Mouse (Mus musculus) urinary bladder, postnatal 36 days (tissue): ENCODE data around the gene 1110017D15Rik.
"Not testable (repeated sequence)": the region's sequence is repeated elsewhere in the genome, so short reads cannot be mapped to it uniquely, and the experiment has no call there.

ENCODE experiments used
- DNase-seq, 2 experiments: peaks; one replicate each; pipeline ENCODE4 v3.0.0; 2022; ENCODE audit warnings: low spot score in 2 of 2, mixed read lengths in 1 of 2

Gene 1110017D15Rik

DNA sequence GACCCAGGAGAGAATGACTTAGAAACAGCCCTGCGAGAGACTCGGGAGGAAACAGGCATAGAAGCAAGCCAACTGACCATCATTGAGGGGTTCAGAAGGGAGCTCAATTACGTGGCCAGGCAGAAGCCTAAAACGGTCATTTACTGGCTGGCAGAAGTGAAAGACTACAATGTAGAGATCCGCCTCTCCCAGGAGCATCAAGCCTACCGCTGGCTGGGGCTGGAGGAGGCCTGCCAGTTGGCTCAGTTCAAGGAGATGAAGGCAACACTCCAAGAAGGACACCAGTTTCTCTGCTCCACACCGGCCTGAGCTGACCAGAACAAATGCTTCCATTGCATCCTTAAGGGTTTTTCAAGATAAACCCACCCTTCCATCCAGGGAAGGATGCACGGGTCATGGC, 36.9 kb downstream of the 1110017D15Rik start:
- DNase-seq: peak; percentile 40 to 81

DNA sequence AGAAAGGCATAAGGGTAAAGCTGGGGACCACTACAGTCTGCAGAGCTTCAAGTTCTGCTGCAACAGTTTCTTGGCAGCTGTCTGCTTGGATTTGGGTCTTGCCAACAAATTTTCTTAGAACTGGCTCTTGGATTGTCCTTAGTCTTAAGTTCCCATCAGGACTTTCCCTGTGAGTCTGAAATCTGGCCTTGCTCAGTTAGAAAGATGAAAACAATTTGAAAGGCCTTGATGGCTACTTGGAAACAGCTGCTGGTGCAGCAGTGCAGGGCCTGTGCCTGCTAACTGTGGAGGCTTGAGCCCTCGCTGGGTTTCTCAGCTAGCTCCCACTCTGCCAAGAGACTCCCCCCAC, 37.7 kb downstream of the 1110017D15Rik start:
- DNase-seq: peak in 1 of 2 experiments; percentile 40

DNA sequence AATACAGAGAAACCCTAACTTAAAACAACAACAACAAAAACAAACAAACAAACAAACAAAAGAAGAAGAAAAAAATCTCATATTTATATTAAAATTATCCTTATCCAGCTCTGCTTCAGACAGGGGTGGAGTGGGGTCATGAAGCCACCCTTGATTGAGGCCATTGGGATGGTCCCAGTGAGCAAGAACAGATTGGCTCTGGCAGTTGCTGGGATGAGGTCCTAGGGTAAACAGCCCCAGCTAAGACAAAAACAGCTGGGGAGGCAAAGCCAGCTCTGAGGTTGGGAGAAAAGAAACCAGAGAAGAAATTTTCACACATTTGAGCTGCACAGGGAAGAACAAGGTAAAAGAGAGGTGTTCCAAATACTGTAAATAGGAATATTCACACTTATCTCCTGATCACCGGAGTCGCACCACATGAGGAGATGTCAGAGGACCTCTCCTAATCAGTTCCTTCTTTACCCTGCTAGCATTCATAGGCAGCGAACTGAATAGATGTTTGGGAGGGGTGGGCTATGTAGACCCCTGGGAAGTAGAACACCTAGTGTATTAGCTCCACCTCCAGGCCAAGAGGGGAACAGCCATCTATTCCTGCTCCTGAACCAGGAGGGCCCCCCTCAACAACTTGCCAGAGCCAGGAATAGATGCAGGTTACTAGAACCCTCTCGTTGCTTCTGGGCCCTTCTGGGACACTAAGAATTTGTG, 38.2 kb downstream of the 1110017D15Rik start:
- no peak for DNase-seq

DNA sequence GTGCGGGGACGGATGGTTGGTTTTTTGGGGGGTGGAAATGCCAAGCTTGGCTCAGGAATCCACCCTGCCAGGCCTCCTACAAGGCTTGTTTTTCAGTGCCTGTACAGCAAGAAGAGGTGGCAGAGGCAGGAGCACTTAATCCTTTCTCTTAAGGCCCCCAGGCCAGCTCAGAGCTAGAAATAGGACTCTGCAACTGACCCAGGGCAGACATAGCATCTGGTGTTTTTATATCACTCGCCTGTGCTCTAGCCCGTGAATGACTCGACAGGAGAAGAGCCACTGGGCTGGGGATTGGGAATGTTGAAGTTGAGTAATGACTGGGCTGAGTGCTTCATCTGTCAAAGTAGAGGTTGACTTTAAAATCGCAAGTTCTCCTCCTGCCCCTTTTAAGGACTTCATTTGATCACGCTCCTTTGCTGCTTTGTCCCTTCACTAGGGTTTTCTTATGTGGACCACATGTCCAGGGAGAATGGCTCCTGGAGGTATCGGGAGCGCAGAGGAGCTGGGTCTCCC, 39.4 kb downstream of the 1110017D15Rik start:
- no peak for DNase-seq

DNA sequence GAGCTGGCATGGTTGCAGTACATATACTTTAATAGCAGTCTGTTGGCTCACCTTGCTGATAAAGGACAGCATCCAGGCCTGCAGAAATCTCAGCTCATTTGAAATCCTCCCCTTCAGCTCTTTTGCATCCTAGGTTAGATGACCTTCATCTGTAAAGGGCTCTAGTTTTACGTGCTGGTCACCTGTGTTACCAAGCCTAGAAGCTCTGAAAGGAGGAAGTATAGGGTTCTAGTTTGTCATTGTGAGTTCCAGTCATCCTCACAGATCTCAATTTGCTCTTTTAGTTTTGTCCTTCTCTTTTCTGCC, 45.8 kb downstream of the 1110017D15Rik start:
- no peak for DNase-seq

DNA sequence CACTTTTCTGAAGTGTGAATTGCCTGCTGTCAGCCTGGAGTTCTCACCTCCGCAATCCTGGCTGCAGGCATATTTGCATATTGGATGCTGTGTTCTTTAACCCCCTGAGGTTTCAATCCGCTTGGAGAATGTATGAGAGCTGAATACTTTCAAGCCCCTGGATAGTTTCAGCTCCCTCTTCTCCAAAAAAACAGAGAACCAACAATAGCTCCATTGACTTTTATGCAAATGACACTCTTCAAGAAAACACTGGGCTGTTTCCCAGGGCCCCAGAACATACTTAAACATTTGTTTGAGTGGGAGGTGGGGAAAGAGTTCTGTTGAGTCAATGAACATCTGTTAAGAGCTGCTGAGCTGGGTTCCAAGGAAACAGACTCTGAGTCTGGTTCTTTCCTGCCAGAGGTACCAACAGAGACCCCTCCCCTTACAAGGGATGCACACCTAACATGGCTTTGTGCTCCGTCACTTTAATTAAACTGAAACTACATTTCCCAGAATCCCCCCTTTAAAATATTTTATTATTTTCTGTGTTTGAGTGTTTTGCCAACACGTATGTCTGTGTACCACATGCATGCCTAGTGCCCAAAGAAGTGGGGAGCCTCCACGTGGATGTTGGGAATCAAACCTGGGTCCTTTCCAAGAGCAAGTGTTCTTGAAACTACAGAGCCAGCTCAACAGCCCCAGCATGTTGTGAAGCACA, 46.3 kb downstream of the 1110017D15Rik start:
- DNase-seq: no peak

DNA sequence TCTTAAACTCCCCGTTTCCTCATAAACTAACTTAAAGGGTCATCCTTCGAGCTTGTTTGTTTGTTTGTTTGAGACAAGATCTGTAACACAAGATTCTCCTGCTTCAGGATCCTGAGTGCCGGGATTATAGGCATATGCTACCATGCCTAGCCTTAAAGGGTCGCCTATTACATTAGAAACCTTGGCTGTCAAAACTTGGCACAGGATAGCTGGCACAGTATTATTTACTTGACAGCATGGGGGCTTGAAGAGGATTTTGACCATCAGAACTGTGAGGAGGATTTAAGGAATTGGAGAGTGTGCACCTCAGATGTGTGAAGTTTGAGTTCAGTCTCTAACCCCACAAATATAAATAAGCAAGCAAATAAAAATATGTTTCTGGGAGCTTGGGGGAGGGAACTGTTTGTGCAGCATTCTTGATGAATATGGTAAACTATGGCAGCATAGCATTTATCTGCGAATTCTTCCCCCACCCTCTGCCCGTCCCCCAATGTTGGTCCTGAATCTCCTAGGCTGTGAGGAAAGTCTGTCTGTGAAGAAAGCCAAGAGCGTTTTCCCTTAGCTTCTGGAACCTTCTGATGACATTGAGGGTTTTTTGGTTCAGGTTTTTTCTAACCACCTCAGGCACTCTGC, 47.0 kb downstream of the 1110017D15Rik start:
- no peak for DNase-seq

DNA sequence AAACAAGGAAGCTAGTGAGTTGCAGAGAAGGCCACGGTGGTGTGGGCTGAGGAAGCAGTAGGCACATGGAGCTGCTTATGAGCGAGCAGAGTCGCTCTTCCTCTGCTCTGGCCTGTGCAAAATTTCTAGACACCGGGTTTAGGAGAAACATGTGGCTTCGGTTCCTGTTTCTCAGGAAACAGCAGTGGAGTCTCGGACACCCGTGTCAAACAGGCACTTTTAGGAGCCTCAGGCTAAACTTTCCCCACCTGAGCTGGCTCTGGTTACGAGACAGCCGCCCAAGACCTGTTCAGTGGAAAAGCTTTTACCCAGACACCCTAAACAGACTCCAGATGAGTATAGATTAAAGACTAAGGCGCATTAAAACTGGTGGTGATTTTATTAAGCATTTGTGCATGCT, 47.9 kb downstream of the 1110017D15Rik start:
- no peak for DNase-seq

DNA sequence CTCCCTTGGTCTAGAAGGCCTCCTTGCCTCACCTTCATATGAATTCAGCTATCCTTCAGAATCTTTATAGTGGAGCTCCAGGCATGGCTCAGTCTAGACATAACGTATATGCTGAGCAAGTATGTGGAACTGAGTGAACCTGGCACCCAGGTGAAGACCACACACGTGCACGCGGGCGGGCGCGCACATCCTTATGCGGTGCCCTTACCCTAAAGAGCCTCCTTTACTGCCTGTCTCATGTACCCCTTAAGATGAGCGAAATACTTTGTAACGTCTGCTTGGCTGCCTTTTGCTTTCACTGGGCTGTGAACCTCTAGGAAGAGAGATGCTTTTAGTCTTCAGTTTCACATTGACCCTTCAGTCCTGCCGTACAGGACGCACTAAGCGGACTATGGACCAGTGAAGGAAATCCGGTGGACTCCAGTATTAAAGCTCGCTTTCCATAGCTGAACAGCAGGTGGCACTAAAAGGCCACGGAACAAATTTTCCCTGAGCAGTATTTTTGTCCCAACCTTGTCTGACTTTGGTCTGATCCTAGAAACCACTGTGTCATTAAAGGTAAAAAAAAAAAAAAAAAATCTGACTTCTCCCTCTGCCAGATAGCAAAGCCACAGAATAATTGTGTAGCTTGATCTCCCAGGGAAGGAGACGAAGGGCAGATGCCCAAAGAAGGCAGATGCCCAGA, 48.6 kb downstream of the 1110017D15Rik start:
- peak; percentile 48 to 58 for DNase-seq

DNA sequence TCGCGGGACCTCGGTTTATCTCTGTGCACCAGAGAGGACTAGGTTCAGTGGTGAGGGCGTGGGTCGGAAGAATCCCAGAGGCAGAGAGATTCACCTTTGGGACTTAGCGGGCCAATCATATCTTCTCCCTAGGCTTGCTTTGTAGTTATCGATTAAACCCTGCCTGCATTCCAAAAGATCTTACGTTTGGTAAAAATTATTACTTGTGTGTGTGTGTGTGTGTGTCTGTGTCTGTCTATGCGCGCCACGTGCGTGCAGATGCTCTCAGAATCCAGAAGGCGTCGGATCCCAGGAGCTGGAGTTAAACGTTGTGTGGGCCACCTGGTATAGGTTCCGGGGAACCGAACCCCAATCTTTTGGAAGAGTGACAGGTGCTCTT, 51.9 kb downstream of the 1110017D15Rik start:
- no peak for DNase-seq

DNA sequence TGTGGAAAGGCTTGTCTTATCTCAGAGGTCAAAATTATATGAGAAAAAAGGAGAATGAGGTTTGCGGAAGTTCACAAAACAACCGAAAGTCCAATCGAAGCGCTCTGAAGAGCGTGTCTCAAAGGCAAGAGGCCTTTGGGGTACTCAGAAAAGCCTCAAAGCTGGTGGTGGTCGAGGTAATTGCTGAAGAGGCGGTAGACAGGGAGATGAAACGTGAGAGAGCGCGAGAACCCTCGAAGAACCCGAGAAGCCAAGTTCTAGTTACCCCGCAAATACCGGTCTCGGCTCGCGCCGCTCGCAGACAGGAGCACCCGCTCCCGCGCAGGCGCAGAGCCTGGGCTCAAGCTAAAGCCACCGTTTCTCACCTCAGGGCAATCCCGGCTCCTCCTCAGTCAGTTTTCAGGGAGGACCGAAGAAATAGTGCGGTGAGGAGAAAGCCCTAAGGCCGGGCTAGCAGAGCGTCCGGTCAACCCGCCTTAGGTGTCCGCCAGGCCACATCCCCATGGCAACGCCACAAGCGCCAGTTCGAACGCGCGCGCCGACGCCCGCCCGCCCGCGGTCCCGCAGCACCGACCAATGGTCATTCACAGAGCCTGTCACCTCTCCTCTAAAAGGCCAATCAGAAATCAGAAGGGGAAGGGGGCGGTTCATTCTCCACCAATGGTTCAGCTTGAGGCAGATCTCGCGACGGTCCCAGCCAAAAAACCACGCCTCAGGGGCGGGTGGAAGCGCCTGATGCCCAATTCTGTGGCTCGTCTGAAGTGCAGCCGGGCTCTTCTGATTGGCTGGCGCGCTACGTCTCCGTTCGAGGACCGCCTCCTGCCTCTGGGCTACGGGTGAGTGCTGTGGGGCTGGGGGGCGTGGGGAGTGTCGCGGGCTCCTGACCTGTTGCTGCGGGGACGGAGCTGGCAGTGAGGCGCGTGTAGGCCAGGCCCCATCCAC, 52.5 kb downstream of the 1110017D15Rik start, which contains the start of the genes Kif24 and Nudt2:
TSS of gene Kif24 (minus strand) at position 543 of the 942 bp plus-strand sequence.
TSS of gene Nudt2 (plus strand) at position 807 of the 942 bp plus-strand sequence.
- DNase-seq: peak; percentile 95 to 98

DNA sequence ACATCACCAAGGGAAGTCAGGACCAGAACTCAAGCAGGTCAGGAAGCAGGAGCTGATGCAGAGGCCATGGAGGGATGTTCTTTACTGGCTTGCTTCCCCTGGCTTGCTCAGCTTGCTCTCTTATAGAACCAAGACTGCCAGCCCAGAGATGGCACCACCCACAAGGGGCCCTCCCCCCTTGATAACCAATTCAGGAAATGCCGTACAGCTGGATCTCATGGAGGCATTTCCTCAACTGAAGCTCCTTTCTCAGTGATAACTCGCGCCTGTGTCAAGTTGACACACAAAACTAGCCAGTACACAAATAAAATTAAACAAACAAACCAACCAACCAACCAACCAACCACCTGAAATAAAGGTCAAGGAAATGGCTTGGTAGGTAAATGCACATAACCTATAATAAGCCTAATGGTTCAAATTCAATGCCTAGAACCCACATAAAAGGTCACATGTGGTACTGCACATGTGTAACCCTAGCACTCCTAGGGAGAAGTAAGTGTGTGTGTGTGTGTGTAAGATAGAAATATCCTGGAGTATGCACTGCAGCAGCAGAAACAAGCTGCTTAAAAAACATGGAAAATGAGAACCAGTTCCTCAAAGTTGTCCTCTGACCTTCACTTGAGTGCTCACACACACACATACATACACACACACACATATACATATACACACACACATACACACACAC, 53.9 kb downstream of the 1110017D15Rik start:
- DNase-seq: not testable (repeated sequence)

DNA sequence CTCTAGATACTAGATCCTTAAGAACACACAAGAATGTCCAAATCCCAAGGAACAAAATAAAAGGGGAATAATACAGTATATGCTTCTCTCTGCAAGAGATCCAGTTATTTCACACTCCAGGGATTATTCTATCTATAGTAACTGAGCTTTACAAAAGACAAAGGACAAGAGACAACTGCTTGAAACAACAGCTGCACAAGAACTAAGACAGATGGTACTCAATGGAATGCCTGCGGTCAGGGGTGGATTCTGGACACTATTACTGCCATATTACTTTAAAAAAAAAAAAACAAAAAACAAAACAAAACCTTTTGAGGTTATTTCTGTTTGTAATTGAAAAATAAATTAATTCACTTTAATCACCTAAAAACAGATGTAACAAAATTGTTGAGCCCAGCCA, 56.4 kb downstream of the 1110017D15Rik start:
- no peak for DNase-seq
